Mouse (Mus musculus): ENCODE measurements around the gene Asb4. TPM values are rescaled to one million over a fixed set of nuclear protein-coding genes. Genes with fewer than 3 reads are reported as not detected.

The Asb4 gene
- polyA plus RNA-seq, 1 experiment from 2014 or later: 58.4 TPM

DNA sequence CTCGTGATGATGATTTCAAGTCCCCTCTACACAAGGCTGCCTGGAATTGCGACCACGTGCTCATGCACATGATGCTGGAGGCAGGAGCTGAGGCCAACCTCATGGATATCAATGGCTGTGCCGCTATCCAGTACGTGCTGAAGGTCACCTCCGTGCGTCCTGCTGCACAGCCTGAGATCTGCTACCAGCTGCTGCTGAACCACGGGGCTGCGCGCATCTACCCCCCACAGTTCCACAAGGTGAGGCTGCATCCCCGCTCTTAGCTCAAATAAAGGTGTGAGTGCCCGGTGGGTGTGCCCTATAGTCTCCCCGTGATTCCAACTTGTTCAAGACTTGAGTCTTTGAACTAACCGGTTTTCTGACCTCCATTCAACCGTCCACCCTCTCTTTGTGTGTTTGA lies 40.4 kb downstream of the Asb4 start:
- Histone ChIP-seq H3K9ac (ENCODE audit: low read depth, low read length) (no peak overlapping the region), H3K27ac (ENCODE audit: low read depth, low read length) (no peak overlapping the region), H3K4me3 (ENCODE audit: low read depth, low read length) (no peak overlapping the region), H3K4me2 (no peak overlapping the region), H3K27me3 (ENCODE audit: control insufficient read depth, insufficient read depth, low read length) (no peaks in the 10 kb centered on the region), H3K4me1 (ENCODE audit: control insufficient read depth, insufficient read depth, low read length) (no peaks in the 10 kb centered on the region), H3K9me3 (replicated peaks; ENCODE audit: control insufficient read depth, low read length) (no peaks in the 10 kb centered on the region), H3K36me3 (ENCODE audit: control insufficient read depth, insufficient read depth, low read length) (no peaks in the 10 kb centered on the region; the same call in 1 of the 2 replicates)
- no peak for ATAC-seq (replicated peaks; ENCODE audit: insufficient number of reproducible peaks, low FRiP score, low TSS enrichment)
- 86% methylated on average over 15 of the region's 15 CpGs for WGBS (ENCODE audit: insufficient replicate concordance)

DNA sequence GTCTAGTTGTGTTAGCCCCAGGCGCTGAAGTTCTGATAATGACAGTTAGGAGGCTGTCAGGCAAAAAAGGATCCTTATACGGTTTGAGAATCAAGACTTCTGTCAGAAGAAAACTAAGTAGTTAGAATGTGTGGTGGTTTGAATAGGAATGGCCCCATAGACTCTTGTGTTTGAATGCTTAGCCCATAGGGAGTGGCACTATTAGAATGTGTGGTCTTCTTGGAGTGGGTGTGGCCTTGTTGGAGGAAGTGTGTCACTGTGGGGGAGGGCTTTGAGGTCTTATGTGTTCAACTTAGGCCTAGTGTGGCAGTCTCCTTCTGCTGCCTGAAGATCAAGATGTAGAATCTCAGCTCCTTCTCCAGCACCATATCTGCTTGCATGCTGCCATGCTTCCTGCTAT lies 43.8 kb downstream of the Asb4 start:
- no peak overlapping the region for H3K9ac ChIP-seq (ENCODE audit: low read depth, low read length)
- WGBS (ENCODE audit: insufficient replicate concordance): 82% methylated on average over 2 of the region's 2 CpGs
- H3K4me1 ChIP-seq (ENCODE audit: control insufficient read depth, insufficient read depth, low read length): no peaks in the 10 kb centered on the region
- H3K4me2 ChIP-seq: no peak overlapping the region
- ATAC-seq (replicated peaks; ENCODE audit: insufficient number of reproducible peaks, low FRiP score, low TSS enrichment): no peak
- H3K27me3 ChIP-seq (ENCODE audit: control insufficient read depth, insufficient read depth, low read length): no peaks in the 10 kb centered on the region
- H3K4me3 ChIP-seq (ENCODE audit: low read depth, low read length): no peak overlapping the region
- H3K36me3 ChIP-seq (ENCODE audit: control insufficient read depth, insufficient read depth, low read length): no peaks in the 10 kb centered on the region; the same call in 1 of the 2 replicates
- no peak overlapping the region for H3K27ac ChIP-seq (ENCODE audit: low read depth, low read length)
- H3K9me3 ChIP-seq (replicated peaks; ENCODE audit: control insufficient read depth, low read length): no peaks in the 10 kb centered on the region

DNA sequence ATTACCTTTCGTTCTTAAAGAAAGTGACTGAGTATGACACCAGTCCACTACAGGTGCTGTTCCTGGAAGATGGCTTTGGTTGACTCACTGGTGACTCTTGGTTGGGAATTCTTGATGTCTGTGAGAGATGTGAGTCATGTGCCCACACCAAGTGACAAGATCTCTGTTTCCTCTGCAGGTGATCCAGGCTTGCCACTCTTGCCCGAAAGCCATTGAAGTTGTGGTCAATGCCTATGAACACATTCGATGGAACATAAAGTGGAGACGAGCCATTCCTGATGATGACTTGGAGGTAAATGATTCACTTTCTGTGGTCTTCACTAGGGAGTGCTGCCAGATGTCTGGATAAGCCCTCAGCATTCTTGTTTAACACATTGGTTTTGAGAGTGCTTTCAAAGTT lies 46.4 kb downstream of the Asb4 start:
- Histone ChIP-seq H3K9me3 (replicated peaks; ENCODE audit: control insufficient read depth, low read length) (no peaks in the 10 kb centered on the region), H3K4me1 (ENCODE audit: control insufficient read depth, insufficient read depth, low read length) (no peaks in the 10 kb centered on the region), H3K4me3 (ENCODE audit: low read depth, low read length) (no peak overlapping the region), H3K4me2 (no peak overlapping the region), H3K36me3 (ENCODE audit: control insufficient read depth, insufficient read depth, low read length) (no peaks in the 10 kb centered on the region), H3K27me3 (ENCODE audit: control insufficient read depth, insufficient read depth, low read length) (no peaks in the 10 kb centered on the region), H3K9ac (ENCODE audit: low read depth, low read length) (no peak overlapping the region), H3K27ac (ENCODE audit: low read depth, low read length) (no peak overlapping the region)
- no peak for ATAC-seq (replicated peaks; ENCODE audit: insufficient number of reproducible peaks, low FRiP score, low TSS enrichment)
- WGBS (ENCODE audit: insufficient replicate concordance): 93% methylated on average over 4 of the region's 4 CpGs

DNA sequence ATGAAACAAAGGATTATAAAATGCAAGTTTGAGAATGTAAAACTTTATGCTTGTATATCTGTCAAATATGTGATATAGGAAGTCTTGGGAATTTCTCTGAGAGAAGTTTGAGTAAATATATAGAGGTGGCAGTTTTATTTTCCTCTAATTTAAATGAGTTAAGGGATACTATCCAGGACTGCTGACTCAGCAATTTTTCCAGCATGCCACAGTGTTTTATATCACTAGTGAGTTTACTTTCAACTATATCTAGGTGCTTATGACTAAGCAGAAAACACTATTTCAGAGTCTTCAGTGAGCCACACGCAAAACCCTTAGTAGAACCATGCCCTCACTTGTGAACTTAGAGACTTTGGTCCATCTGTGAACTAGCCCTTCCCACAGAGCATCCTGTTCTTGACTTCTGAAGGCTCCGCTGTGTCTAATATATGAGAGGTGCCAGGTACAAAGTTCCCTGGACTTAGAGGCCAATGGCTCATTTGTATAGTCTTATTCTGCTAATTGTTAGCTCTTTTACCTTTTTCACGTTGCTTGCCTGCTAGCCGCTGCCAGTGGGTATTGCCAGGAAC lies 46.9 kb downstream of the Asb4 start:
- 90% methylated on average over 4 of the region's 4 CpGs for WGBS (ENCODE audit: insufficient replicate concordance)
- Histone ChIP-seq H3K4me3 (ENCODE audit: low read depth, low read length) (no peak overlapping the region), H3K9me3 (replicated peaks; ENCODE audit: control insufficient read depth, low read length) (no peaks in the 10 kb centered on the region), H3K4me2 (no peak overlapping the region), H3K36me3 (ENCODE audit: control insufficient read depth, insufficient read depth, low read length) (no peaks in the 10 kb centered on the region), H3K9ac (ENCODE audit: low read depth, low read length) (no peak overlapping the region), H3K4me1 (ENCODE audit: control insufficient read depth, insufficient read depth, low read length) (no peaks in the 10 kb centered on the region), H3K27me3 (ENCODE audit: control insufficient read depth, insufficient read depth, low read length) (no peaks in the 10 kb centered on the region), H3K27ac (ENCODE audit: low read depth, low read length) (no peak overlapping the region)
- no peak for ATAC-seq (replicated peaks; ENCODE audit: insufficient number of reproducible peaks, low FRiP score, low TSS enrichment)

DNA sequence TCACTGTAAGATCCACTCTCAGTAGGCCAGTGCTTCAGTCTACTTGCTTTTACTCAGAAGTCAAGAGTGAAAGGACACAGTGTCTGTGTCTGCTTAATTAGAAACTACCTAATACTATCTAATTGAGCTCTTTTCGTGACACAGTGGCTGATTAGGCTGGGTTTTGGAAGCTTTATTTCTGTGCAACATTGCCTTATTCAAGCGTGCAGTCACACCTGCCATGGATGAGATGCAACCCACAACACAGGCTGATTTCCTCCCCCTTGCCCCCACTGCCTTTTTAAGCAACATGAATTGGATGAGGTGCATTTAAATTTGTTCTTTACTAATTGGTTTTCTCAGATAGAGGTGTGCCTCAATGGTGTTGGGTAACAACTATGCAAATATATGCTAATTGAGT lies 50.7 kb downstream of the Asb4 start:
- 80% methylated on average over 2 of the region's 2 CpGs for WGBS (ENCODE audit: insufficient replicate concordance)
- Histone ChIP-seq H3K4me1 (ENCODE audit: control insufficient read depth, insufficient read depth, low read length) (no peaks in the 10 kb centered on the region), H3K4me2 (no peak overlapping the region), H3K9me3 (replicated peaks; ENCODE audit: control insufficient read depth, low read length) (no peaks in the 10 kb centered on the region), H3K36me3 (ENCODE audit: control insufficient read depth, insufficient read depth, low read length) (no peaks in the 10 kb centered on the region), H3K27ac (ENCODE audit: low read depth, low read length) (no peak overlapping the region), H3K9ac (ENCODE audit: low read depth, low read length) (no peak overlapping the region), H3K4me3 (ENCODE audit: low read depth, low read length) (no peak overlapping the region), H3K27me3 (ENCODE audit: control insufficient read depth, insufficient read depth, low read length) (no peaks in the 10 kb centered on the region)
- ATAC-seq (replicated peaks; ENCODE audit: insufficient number of reproducible peaks, low FRiP score, low TSS enrichment): no peak

DNA sequence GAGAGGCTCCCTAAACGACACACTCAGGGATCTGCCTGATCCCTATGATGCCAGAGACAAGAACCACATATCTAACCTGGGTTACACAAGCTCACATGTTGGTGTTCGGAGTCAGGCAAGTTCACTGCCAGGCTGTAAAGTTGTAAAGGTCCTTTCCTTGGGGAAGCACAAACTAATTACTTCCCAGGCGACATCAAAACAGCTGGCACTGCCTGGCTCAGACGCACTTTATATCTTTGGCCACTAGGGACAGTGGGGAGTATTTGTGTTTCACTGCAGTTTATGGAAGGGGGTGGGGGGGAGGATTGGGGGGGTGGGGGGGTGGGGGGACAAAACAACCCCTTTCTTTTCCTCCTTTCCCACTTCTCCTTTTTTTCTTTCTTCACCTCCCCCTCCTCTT lies 54.6 kb downstream of the Asb4 start:
- H3K36me3 ChIP-seq (ENCODE audit: control insufficient read depth, insufficient read depth, low read length): no peaks in the 10 kb centered on the region
- no peaks in the 10 kb centered on the region for H3K27me3 ChIP-seq (ENCODE audit: control insufficient read depth, insufficient read depth, low read length)
- no peak for ATAC-seq (replicated peaks; ENCODE audit: insufficient number of reproducible peaks, low FRiP score, low TSS enrichment)
- H3K9me3 ChIP-seq (replicated peaks; ENCODE audit: control insufficient read depth, low read length): no peaks in the 10 kb centered on the region
- H3K4me1 ChIP-seq (ENCODE audit: control insufficient read depth, insufficient read depth, low read length): peaks cover 8% of the 10 kb centered on the region; the same call in 1 of the 2 replicates
- WGBS (ENCODE audit: insufficient replicate concordance): 56% methylated on average over 4 of the region's 4 CpGs
- no peak overlapping the region for H3K27ac ChIP-seq (ENCODE audit: low read depth, low read length)
- no peak overlapping the region for H3K4me2 ChIP-seq
- H3K9ac ChIP-seq (ENCODE audit: low read depth, low read length): no peak overlapping the region
- H3K4me3 ChIP-seq (ENCODE audit: low read depth, low read length): no peak overlapping the region

DNA sequence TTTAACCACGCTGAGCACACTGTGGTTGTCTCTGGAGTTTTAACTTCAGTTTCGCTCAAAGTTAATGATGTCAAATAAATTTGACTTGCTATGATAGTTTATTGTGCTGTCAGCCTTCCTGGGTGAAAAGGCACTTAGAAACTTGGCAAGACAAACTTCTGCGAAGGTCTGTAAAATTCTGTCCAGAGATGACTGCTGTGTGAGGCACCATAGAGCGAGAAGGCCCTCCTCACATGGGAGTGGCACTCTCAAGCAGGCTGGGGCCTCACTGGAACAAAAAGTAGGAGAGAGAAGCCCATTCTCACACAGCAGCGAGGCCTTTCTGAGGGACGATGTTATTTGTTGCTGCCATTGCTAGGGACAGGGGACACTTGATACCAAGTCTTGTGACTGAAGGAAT lies 58.0 kb downstream of the Asb4 start:
- Histone ChIP-seq H3K27ac (ENCODE audit: low read depth, low read length) (no peak overlapping the region), H3K36me3 (ENCODE audit: control insufficient read depth, insufficient read depth, low read length) (no peaks in the 10 kb centered on the region), H3K9ac (ENCODE audit: low read depth, low read length) (no peak overlapping the region), H3K27me3 (ENCODE audit: control insufficient read depth, insufficient read depth, low read length) (no peaks in the 10 kb centered on the region), H3K4me3 (ENCODE audit: low read depth, low read length) (no peak overlapping the region), H3K4me1 (ENCODE audit: control insufficient read depth, insufficient read depth, low read length) (peaks cover 15% of the 10 kb centered on the region), H3K4me2 (no peak overlapping the region), H3K9me3 (replicated peaks; ENCODE audit: control insufficient read depth, low read length) (no peaks in the 10 kb centered on the region)
- WGBS (ENCODE audit: insufficient replicate concordance): 79% methylated on average over 6 of the region's 6 CpGs
- ATAC-seq (replicated peaks; ENCODE audit: insufficient number of reproducible peaks, low FRiP score, low TSS enrichment): no peak

DNA sequence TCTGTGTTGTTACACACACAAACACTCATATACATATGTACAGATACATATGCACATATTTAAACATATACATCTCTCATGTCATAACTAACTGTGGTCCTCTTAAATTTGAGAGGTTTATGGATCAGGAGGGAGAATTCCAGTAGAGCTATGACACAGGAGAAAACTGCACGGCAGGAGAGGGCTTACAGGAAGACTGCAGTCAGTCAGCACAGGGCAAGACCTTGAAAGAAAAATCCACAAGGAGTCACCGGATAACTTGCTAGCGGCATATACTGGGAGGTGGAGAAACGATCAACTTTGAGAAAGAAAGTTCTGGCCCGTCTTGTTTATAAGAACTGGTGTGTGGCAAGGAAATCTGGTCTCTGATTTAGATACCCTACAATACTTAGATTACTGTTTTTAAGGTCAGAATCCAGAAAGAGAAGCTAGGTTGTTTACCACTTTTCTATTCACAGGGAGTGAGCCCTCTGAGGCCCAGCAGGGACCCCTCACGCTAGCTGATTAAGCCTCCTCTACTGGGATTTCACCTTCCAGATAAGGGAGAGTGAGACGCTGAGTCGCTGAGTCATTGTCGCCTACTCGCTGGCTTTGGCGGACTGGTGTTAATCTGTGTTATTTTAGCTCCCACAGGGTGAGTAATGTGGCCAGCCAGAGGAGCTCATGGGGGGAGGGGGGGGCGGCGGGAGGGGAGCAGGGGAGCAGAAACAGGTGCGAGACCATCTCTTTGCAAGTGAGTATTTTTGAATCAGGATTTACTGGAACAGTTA lies 59.3 kb downstream of the Asb4 start:
- ATAC-seq (replicated peaks; ENCODE audit: insufficient number of reproducible peaks, low FRiP score, low TSS enrichment): peak; percentile 89
- Histone ChIP-seq H3K4me2 (peak overlapping the region; percentile 57), H3K4me1 (ENCODE audit: control insufficient read depth, insufficient read depth, low read length) (peaks cover 15% of the 10 kb centered on the region), H3K27me3 (ENCODE audit: control insufficient read depth, insufficient read depth, low read length) (no peaks in the 10 kb centered on the region), H3K9me3 (replicated peaks; ENCODE audit: control insufficient read depth, low read length) (no peaks in the 10 kb centered on the region), H3K9ac (ENCODE audit: low read depth, low read length) (peak overlapping the region; percentile 36; the same call in 1 of the 2 replicates), H3K27ac (ENCODE audit: low read depth, low read length) (peak overlapping the region; percentile 74), H3K36me3 (ENCODE audit: control insufficient read depth, insufficient read depth, low read length) (no peaks in the 10 kb centered on the region), H3K4me3 (ENCODE audit: low read depth, low read length) (0 out of 2 replicates have a peak overlapping the region, but pooled peaks have one; percentile 13)
- WGBS (ENCODE audit: insufficient replicate concordance): 2% methylated on average over 14 of the region's 14 CpGs

Data from heart, embryonic 11.5 days (tissue).